Mouse (Mus musculus) C2C12 (cell line): ENCODE data around the gene Nebl. TPM values are rescaled to one million over a fixed set of nuclear protein-coding genes. Genes with fewer than 3 reads are reported as not detected.

Source experiments
- H3K27me3 ChIP-seq: one replicate; pipeline ENCODE4 v1.6.1; 2011; ENCODE audit not compliant: control insufficient read depth, insufficient read depth, insufficient read length
- H3K36me3 ChIP-seq: one replicate; pipeline ENCODE4 v1.6.1; 2011; ENCODE audit not compliant: control insufficient read depth, insufficient read depth
- H3K4me3 ChIP-seq: one replicate; pipeline ENCODE4 v1.5.1; 2011; ENCODE audit warnings: mild to moderate bottlenecking, control low read depth; ENCODE audit not compliant: poor library complexity, insufficient read depth, severe bottlenecking
- H3K79me2 ChIP-seq: one replicate; pipeline ENCODE4 v1.6.1; 2011; ENCODE audit not compliant: control insufficient read depth, insufficient read depth
- H3K79me3 ChIP-seq: one replicate; pipeline ENCODE4 v1.6.1; 2011; ENCODE audit warnings: low read depth, control low read depth
- H3ac ChIP-seq: one replicate; pipeline ENCODE3; 2011; ENCODE audit warnings: low read depth; ENCODE audit not compliant: control insufficient read depth, insufficient read length
- CEBPB ChIP-seq: IDR thresholded peaks from one replicate; pipeline ENCODE4 v1.6.1; 2011; ENCODE audit warnings: low read depth, mild to moderate bottlenecking, control low read depth, moderate library complexity
- CTCF ChIP-seq: IDR thresholded peaks from one replicate; pipeline ENCODE4 v1.5.1; 2011; ENCODE audit not compliant: control insufficient read depth, insufficient read depth, insufficient read length
- FOSL1 ChIP-seq: IDR thresholded peaks from one replicate; pipeline ENCODE4 v1.8.0; 2011; ENCODE audit warnings: mild to moderate bottlenecking, low read length; ENCODE audit not compliant: poor library complexity, insufficient read depth, severe bottlenecking
- MAX ChIP-seq: IDR thresholded peaks from one replicate; pipeline ENCODE4 v1.6.1; 2011; ENCODE audit warnings: mild to moderate bottlenecking, control low read depth
- MYOD1 ChIP-seq: IDR thresholded peaks from one replicate; pipeline ENCODE4 v1.6.1; 2011; ENCODE audit warnings: low read depth; ENCODE audit not compliant: control insufficient read depth, insufficient read length
- MYOG ChIP-seq: IDR thresholded peaks from one replicate; pipeline ENCODE4 v1.6.1; 2011; ENCODE audit not compliant: control insufficient read depth, insufficient read length; ENCODE audit errors: extremely low read depth
- USF1 ChIP-seq: IDR thresholded peaks from one replicate; pipeline ENCODE4 v1.6.1; 2011; ENCODE audit warnings: low read depth, mild to moderate bottlenecking, control low read depth, moderate library complexity
- polyA plus RNA-seq: library from polyadenylated mRNA; unstranded; fragments of >200 nt; fragmentation: generic; extraction: Trizol; gene quantifications from one replicate; pipeline ENCODE4 v1.2.1, GENCODE M21; 2012; ENCODE audit warnings: missing spikeins

Gene Nebl
- polyA plus RNA-seq, 1 experiment: 0.50 TPM

- H3K79me3 ChIP-seq: no peaks in the 10 kb centered on the region
- TF ChIP-seq FOSL1: no peak
- no peak for TF ChIP-seq MAX
- TF ChIP-seq MYOD1: no peak
- TF ChIP-seq USF1: no peak
- TF ChIP-seq MYOG: no peak
- no peak for TF ChIP-seq CEBPB
- no peak for TF ChIP-seq CTCF
- H3K36me3 ChIP-seq: no peaks in the 10 kb centered on the region
- H3K4me3 ChIP-seq: no peak overlapping the region
- no peaks in the 10 kb centered on the region for H3K27me3 ChIP-seq
- H3ac ChIP-seq: no peak overlapping the region
- H3K79me2 ChIP-seq: no peaks in the 10 kb centered on the region
These were observed 6.9 kb downstream of the Nebl start for GRCm38 (mm10) chr2:17724405-17724804.

GRCm38 (mm10) chr2:17723268-17724019, 7.8 kb downstream of the Nebl start:
- Histone ChIP-seq H3K36me3 (no peaks in the 10 kb centered on the region), H3K79me3 (no peaks in the 10 kb centered on the region), H3K79me2 (no peaks in the 10 kb centered on the region), H3K27me3 (no peaks in the 10 kb centered on the region), H3ac (no peak overlapping the region), H3K4me3 (no peak overlapping the region)
- TF ChIP-seq MYOD1 (no peak), FOSL1 (no peak), CTCF (no peak), MAX (no peak), MYOG (no peak), USF1 (no peak), CEBPB (no peak)

GRCm38 (mm10) chr2:17721177-17721715, 10.0 kb downstream of the Nebl start:
- H3K4me3 ChIP-seq: no peak overlapping the region
- TF ChIP-seq FOSL1 (no peak), MYOG (no peak), MYOD1 (no peak), CEBPB (no peak), CTCF (no peak), USF1 (no peak), MAX (no peak)
- no peaks in the 10 kb centered on the region for H3K27me3 ChIP-seq
- H3ac ChIP-seq: no peak overlapping the region
- H3K36me3 ChIP-seq: no peaks in the 10 kb centered on the region
- H3K79me3 ChIP-seq: no peaks in the 10 kb centered on the region
- no peaks in the 10 kb centered on the region for H3K79me2 ChIP-seq

- H3K4me3 ChIP-seq: no peak overlapping the region
- TF ChIP-seq FOSL1 (no peak), USF1 (no peak), MYOD1 (no peak), CTCF (no peak), MAX (no peak), CEBPB (no peak), MYOG (no peak)
- H3K79me2 ChIP-seq: no peaks in the 10 kb centered on the region
- no peak overlapping the region for H3ac ChIP-seq
- H3K36me3 ChIP-seq: no peaks in the 10 kb centered on the region
- H3K27me3 ChIP-seq: no peaks in the 10 kb centered on the region
- no peaks in the 10 kb centered on the region for H3K79me3 ChIP-seq
These were observed 13.0 kb downstream of the Nebl start for GRCm38 (mm10) chr2:17718281-17718680.

- Histone ChIP-seq H3K36me3 (no peaks in the 10 kb centered on the region), H3K27me3 (no peaks in the 10 kb centered on the region), H3K79me2 (no peaks in the 10 kb centered on the region), H3K4me3 (no peak overlapping the region), H3K79me3 (no peaks in the 10 kb centered on the region), H3ac (no peak overlapping the region)
- TF ChIP-seq MYOG (no peak), CTCF (no peak), MYOD1 (no peak), USF1 (no peak), CEBPB (no peak), MAX (no peak), FOSL1 (no peak)
These were observed 14.1 kb downstream of the Nebl start for GRCm38 (mm10) chr2:17717200-17717599.
